Mouse (Mus musculus): ENCODE measurements around the gene Adora1. TPM values are rescaled to one million over a fixed set of nuclear protein-coding genes. Genes with fewer than 3 reads are reported as not detected.

Gene Adora1
- total RNA-seq, 2 experiments from 2014 or later: 167 to 172 TPM

DNA sequence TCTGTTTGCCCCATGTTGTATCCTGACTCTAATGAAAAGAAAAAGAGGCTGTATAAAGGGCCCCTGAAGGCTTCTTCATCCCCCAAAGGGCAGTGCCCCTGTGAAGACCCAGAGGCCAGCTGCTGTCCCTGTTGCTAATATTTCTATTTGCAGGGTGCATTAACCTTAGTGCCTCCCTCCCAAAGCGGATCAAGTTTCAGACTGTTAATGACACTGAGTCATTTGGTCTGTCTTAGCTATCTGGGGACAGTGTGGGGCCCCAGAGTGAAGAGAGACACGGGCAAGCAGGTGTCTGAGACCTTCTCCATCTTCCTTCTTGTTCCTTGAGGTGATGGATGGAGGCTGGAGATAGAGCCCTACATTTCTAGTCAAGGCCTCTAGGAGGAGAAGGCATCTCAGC, 40.1 kb downstream of the Adora1 start:
- no peak for DNase-seq (ENCODE audit: low spot score in 2 of 2)

DNA sequence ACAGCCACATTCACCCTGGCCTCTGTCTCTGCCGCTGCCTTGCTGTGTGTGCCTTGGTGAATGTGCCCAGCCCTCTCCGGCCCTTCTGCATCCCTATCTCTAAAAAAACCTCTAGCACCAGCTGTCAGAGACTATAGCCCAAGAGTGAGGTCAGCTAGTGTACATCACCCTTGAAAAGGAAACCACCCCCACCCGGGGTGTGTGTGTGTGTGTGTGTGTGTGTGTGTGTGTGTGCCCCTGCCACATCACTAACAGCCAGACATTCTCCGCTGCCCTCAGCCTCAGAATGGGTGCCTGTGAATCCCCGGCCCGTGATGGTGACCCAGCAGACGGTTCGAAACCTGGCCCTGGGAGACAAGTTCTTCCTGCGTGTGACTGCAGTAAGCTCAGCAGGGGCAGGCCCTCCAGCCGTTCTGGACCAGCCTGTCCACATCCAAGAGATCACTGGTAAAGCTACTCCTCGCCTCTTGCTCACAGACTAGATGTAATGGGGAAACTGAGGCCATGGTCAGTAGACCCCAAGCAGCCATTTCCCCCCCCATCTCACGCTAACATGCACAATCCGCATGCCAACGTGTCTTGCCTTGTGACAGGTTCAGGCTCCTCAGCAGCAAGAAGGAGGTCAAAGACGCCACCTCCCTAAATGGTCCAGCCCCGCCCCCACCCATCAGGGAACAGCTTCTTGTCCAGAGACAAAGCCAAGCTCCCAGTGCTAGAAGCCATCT, 40.8 kb downstream of the Adora1 start:
- DNase-seq (ENCODE audit: low spot score in 2 of 2): no peak

DNA sequence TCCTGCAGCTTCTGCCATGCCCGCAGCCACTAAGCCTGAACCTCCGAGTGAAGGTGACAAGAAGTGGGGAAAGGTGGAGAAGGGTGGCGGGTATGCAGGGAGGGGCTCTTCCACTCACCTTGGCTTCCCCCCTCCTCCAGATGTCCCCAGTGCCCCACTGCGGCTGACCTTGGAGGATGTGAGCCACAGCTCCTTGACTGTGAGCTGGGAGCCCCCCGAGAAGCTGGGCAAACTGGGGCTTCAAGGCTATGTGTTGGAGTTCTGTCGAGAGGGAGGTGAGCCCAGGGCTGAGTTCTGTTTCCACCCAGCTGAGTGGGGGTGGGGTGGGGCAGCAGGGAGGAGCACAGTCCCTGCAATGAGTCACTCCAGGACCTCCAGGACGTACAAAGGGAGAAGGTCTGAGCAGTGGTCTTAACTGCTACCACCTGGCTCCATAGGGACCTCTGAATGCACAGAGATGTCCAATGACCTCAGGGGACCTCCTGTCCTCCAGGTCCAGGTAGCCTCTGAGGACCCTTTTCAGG, 41.5 kb downstream of the Adora1 start:
- no peak for DNase-seq (ENCODE audit: low spot score in 2 of 2)

DNA sequence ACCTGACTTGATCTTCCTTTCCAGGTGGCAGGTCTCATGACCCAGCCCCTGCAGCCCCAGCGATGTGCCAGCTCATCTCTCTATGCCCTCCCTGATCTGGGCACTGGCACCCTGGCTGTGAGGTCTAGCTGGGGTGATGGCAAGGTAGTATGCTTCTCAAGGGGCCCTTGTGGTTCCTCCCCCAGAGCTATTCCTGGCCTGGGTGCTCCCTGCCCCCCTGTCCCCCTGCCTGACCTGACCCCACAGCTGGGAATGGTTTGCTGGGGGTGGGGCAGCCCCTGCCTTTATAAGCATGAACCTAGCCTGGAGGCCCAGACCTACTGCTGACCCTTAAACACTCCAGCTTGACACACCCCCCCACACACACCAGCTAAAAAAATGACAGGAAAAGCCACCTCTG, 42.1 kb downstream of the Adora1 start, which contains the start of gene Mybph:
Mybph (plus strand) TSS at position 323 of the 400 bp plus-strand sequence.
- DNase-seq (ENCODE audit: low spot score in 2 of 2): no peak

DNA sequence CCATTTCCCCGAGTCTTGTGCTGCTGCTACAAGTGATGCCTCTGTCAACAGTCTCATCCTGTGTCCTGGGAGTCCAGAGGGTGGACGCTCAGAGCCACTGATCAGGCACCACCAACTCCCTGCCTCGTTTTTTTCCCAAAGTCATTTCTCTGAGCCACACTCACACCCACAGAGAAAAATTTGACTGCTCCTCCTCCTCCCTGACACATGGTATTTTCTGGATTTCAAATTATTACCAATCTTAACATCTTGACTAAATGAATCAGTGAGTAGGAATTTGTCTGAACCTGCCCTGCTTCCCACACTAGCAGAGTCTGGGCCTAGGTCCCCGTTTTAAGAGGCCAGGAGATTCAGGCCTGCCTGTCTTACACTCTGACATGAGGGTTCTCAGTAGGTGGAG, 43.2 kb downstream of the Adora1 start:
- no peak for DNase-seq (ENCODE audit: low spot score in 2 of 2)

DNA sequence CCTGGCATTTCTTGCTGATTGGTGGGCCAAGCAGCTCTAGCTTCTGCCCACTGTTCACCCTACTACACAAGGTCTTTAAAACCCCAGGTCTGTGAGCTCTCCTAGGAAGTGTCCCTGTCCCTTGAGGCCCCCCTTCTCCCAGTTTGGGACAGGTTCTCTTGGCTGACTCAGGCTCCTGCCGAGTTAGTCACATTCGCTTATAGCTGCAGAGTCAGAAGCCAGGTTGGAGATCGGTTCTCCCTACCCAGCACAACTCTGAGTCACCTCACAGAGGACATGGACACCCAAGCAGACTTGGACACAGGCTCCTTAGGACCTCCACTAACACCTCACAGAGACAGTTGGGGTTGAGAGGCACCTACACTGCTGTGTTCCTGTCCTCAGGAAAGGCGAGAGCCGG, 44.0 kb downstream of the Adora1 start:
- DNase-seq (ENCODE audit: low spot score in 2 of 2): no peak

DNA sequence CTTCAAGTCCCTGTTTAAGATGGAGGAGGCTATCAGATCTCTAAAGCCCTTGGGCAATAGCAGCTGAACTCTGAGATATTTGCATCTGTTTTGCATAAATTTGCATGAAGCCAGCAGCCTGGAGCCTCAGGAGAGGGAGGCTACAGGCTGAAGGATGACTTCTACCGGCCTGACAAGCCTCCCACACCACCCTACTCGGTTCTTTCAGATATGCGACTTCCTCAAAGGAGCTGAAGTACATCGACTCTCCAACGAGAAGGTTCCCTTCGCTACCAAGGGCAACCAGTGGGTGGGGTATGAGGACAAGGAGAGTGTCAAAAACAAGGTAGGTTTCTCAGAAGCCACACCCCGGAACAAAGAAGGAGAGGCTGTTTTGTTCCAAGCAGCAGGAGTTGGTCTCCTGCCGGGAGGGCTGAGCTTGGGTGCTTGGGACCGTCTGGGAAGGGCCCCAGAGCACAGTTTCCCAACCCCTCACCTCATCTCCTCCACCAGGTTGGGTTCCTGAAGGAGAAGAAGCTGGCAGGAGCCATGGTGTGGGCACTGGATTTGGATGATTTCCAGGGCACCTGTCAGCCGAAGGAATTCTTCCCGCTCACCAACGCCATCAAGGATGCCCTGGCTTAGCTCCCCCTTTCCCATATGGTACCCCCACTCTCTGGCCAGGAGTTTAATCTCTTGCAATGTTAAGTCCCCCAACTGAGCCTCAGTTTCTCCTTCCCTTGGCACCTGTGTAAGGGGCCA, 46.1 kb downstream of the Adora1 start:
- no peak for DNase-seq (ENCODE audit: low spot score in 2 of 2)

DNA sequence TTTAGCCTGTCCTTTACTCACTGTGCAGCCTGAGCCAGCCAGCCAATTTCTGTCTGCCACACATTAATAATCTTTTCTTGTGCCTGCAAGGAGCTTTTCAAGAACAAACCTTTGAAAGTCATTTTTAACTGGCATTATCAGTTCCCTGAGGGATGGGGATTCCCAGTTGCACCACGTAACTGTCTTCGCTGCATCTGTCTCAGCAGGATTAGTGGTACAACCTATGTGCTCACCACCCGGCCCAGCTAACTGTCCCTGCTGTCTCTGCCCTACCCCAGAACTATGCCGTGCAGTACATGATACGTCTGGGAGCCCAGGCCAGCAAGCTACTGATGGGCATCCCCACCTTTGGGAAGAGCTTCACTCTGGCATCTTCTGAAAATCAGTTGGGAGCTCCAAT, 47.0 kb downstream of the Adora1 start:
- DNase-seq (ENCODE audit: low spot score in 2 of 2): no peak

DNA sequence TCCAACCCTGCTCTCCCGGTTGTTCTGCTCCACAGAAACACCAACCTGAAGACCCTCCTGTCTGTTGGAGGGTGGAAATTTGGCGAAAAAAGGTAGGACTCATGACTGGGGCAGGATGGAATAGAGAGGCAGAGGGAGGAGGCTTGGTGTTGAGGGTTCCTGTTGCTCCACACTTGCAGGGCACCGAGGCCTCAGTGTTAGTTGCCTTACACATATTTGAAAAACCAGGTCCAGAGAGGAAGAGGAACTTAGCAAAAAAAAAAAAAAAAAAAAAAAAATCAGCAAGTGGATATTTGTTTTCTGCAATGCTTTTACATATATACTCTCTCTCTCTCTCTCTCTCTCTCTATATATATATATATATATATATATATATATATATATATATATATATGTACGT, 51.1 kb downstream of the Adora1 start:
- DNase-seq (ENCODE audit: low spot score in 2 of 2): no peak

DNA sequence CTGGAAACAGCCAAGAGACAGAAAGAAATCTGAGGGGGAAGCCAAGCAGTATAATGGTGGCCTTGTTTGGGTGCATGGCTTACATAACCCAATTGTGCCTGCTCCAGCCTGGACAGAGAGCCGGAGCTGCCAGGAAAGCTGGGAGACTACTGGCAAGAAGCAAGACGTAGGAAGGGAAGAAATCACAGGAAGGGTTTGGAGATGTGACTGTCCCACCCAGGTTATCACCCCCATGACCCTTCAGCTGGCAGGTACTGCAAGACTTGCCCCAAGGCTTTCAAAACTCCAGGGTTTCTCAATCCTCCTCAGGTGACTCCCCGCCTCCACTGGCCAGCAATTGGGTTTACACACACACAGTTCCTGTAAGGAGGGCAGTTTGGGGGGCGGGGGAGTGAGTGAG, 53.2 kb downstream of the Adora1 start, which contains the start of gene Chil1:
Chil1 (plus strand) TSS at position 152 of the 400 bp plus-strand sequence.
- no peak for DNase-seq (ENCODE audit: low spot score in 2 of 2)

DNA sequence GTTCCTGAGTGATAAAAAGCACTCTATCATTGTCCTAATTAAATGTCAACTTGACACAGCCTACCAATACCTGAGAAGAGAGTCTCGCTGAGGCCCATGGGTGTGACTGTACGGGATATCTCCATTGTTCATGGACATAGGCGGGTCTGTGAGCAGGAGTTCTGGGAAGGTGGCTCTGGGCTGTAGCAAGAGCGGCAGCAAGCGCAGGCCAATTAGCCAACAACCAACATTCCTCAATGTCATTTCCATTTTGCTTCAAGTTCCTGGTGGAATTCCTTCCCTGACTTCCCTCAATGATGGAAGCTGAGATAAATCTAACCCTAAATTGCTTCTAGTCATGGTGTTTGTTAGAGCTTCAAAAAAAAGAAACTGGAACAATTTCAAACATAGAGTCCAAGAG, 57.3 kb downstream of the Adora1 start:
- DNase-seq (ENCODE audit: low spot score in 2 of 2): no peak

DNA sequence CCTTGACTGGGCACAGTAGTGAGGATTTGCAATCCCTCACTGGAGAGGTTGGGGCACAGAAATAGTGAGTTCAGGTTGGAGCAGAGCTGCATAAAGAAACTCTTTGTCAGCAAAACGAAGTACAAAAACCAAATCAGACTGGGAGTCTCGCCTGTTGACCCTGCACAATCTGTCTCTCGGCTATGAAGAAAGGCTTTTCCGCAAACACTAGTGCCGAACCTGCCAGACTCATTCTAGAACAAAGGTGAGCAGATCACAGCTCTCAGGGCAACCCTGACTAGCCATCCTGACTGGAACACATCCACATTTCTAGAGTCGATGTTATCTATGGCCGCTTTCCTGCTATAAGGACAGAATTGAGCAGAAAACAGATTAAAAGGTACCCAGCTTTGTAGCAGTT, 62.1 kb downstream of the Adora1 start:
- DNase-seq (ENCODE audit: low spot score in 2 of 2): no peak

DNA sequence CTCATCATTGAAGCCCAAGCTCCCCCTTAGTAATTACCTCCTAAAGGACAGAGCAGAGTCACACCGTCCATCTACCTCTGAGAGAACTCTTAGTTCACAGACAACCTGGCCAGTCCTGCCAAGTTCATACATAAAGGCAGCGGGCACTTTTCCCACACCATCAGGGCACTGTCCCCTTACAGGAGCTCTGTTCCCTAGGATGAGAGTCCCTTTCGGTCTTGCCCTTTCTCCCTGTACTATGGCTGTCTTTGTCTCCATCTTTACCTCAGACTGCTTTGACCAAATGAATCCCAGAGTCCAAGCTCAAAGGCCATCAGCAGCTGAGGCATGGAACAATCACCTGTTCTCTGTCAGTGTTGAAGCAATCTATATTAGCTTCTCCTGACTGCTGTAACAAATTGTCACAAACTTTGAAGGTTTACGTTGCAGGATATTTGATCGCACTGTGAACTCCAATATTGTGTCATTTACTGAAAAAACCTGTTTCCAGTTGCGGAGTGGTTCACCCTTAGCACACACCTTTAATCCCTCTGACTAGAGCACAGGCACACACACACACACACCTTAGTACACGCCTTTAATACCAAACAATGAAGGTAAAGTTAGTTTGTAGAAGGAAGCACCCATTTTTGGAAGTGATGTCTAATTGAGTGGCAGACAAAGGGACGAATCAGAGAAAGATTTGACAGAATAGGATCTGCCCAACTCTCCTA, 66.1 kb downstream of the Adora1 start:
- DNase-seq (ENCODE audit: low spot score in 2 of 2): no peak

DNA sequence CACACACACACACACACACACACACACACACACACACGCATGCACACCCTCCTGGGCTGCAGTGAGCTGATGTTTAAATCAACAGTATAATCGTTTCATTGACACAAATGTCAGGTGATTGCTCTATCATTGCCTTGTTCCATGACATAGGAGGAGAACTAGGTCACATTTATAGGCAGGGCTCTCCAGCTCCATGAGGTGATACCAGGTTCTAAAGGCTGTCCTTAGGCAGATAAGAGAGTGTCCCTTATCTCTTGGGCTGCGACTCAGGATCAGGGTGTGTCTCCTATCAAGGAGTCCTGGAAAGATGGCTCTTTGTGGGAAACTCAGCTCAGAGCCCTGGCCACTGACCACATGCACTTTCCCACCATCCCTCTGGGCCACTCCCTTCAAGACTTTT, 66.7 kb downstream of the Adora1 start:
- no peak for DNase-seq (ENCODE audit: low spot score in 2 of 2)

DNA sequence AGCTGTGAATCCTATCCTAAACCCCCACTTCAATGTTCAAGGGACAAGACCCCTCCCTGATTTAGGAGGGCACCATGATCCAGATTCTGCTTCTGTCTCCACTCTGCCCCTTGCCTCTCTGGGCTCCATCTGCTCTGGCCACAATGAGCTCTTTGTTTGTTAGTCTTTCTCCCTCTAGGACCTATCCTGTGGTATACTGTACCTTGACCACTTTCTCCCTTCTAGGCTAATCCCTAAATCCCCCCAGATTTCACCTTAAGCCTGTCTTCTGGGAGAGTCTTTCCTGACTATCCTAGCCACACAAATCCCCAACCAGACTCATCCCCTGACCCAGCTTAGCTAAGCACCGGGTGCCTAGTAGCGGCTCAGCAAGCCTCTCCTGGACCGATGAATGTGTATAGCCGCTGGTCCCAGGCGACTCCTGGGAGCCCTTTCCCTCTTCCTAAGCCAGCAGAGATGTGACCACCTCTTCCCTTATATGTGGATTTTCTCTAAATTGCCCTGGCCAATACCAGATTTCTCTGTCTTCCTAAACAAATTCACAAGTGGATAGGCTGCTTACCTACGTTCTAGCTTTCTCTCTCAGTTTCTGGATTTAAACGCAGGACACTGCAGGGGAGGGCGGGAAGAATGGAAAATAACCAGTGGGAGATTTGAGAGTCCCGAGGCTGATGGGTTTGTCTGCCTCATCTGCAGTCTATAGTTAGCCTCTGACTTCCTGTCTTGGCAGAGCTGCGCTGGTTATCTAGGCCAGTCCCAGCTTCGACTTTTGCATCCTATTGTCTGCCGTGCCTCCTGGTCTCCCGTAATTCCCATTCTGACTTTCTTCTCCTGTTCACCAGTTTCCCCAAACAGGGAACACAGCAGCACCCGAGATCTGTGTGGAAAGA, 67.6 kb downstream of the Adora1 start:
- DNase-seq (ENCODE audit: low spot score in 2 of 2): peak in 1 of 2 experiments; percentile 40

DNA sequence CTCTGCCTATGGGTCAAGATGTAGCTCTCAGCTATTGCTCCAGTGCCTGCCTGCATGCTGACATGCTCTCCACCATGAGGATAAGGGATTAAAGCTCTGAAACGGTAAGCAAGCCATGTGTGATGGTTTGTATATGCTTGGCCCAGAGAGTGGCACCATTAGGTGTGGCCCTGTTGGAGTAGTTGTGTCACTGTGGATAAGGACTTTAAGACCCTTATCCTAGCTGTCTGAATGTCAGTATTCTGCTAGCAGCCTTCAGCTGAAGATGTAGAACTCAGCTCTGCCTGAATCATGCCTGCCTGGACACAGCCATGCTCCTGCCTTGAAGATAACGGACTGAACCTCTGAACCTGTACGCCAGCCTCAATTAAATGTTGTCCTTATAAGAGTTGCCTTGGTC, 68.7 kb downstream of the Adora1 start:
- no peak for DNase-seq (ENCODE audit: low spot score in 2 of 2)

DNA sequence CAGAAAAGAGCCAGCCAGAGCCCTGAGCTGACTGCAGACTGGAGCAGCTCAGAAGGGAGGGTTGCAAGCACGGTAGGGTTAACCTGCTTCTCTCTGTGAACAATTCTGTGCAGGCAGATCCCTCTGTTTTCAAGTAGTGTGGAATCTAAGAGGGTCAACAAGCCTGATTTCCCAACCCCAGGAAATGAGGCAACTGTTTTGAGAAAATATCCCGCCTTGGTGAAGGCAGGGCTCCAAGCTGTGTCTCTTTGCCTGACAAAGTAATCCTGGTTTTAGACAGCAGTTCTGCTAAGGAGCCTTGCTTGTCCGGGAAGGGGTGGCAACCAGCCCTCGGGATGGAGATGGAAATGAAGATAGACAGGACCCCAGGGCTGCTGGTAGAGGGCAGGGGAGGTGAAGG, 70.8 kb downstream of the Adora1 start:
- no peak for DNase-seq (ENCODE audit: low spot score in 2 of 2)

DNA sequence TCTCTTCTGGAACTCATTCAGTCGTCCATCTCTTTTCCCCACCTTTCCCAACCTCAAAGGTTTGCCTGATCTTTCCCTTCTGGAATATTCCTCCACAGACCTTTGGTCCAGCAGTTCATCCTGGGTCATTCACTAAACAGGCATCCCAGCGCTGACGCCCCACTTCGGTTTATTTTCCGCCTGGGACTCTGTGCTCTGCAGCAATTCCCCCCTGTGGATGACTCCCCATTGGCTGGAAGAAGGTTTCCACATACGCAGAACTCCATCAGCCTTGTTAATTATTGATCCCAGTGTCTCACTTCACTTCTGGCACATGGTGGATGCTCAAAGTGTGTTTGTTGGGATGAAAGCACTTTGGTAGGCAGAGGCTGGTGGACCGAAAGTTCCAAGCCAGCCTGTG, 71.8 kb downstream of the Adora1 start:
- no peak for DNase-seq (ENCODE audit: low spot score in 2 of 2)

DNA sequence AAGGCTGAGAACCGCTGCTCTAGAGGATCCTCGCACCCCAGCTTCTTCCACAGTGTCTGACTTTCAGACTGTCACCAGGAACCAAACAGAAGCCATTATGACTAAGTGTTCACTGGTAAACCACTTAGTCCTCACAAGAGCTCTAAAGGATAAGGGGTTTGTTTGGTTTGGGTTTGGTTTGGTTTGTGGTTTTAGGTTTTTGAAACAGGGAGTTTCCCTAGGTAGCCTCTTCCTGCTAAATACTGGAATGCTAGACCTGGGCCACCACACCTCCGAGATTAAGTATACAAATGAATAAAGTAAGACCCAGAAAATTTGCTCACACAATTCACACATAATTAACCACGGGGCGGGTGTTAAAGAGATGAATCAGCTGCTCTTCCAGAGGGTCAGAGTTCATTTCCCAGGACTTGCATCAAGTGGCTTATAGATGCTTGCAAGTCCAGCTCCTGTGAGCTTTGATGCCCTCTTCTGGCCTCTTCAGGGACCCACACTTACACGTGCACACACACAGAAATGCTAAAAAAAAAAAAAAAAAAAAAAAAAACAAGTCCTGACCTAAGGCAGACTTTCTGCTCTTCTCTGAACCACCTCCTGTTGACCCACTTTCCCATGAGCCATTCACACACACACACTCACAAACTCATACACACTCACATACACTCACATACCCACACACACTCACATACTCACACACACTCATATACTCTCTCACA, 72.6 kb downstream of the Adora1 start:
- DNase-seq (ENCODE audit: low spot score in 2 of 2): no peak

DNA sequence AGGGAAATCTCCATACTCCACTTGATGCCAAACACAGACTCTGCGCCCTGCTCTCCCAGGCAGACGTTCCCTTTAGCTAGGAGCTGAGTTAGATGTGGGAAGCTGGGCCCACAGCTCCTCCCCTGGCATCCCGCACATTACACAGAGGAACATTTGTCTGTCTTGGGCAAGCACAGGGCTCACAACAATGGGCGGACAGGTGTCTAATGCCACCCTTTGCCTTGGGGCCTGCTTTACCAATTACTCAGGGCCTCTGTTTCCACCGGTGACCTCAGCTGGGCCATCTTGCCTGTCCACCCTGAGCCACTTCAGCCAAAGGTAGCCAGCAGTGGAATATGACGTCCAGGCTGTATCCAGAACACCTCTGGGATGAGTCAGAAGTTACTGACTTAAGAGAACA, 73.8 kb downstream of the Adora1 start:
- no peak for DNase-seq (ENCODE audit: low spot score in 2 of 2)
